Mouse (Mus musculus) liver, embryonic 14.5 days (tissue): Measurements from ENCODE around the gene Ggt6.

ENCODE experiments used
- CTCF ChIP-seq: IDR thresholded peaks from 2 replicates; pipeline ENCODE4 v1.5.1; 2016; ENCODE audit warnings: antibody characterized with exemption, low read depth, control low read depth
- EP300 ChIP-seq: IDR thresholded peaks from 2 replicates; pipeline ENCODE4 v1.6.1; 2016; ENCODE audit warnings: antibody characterized with exemption, low read depth

DNA sequence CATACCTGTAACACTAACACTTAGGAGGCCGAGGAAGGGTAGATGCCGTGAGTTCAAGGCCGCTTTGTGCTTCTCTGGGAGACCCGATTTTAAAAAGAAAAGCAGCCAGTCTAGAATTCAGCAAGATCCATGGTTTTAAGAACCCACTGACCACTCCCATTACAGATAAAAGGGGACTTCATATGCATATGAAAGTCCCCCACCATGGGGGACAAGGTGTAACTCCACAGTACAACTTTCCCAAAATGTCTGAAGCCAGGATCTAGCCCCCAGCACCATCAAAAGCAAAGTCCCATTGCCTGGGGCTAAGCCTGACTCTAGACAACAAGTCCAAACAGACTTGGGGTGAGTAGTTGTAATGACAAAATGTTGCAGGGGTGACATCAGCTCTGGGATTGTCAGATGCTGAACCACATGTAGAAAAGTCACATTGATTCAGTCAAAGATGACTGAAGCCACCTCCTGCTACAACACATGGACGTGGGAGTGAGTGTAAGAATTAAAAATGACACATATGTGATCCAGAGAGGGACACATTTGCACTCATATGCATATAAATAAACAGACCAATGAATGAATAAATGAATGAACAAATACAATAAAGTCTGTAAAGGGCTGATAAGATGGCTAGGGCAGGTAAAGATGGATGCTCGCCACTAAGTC is 14.7 kb upstream of the Ggt6 start:
- TF ChIP-seq CTCF (no peak), EP300 (no peak)
